Mouse (Mus musculus) MEL-GATA-1-ER (cell line): Measurements from ENCODE around the gene Rnf157.
"Not testable (repeated sequence)": the region's sequence is repeated elsewhere in the genome, so short reads cannot be mapped to it uniquely, and the experiment has no call there.

ENCODE experiments used
- DNase-seq: peaks from one replicate; pipeline ENCODE4 v3.0.0-alpha.2; 2012; ENCODE audit warnings: low read depth; ENCODE audit errors: extremely low read depth

Gene Rnf157

GRCm38 (mm10) chr11:116434287-116434966 lies 21.6 kb upstream of the Rnf157 start:
- DNase-seq = no peak

- peak; percentile 99 for DNase-seq
Measured at GRCm38 (mm10) chr11:116433356-116434286, 20.8 kb upstream of the Rnf157 start, which contains the start of gene Ubald2. Ubald2 (plus strand) TSS chr11:116434094.

GRCm38 (mm10) chr11:116432593-116433355 lies 19.9 kb upstream of the Rnf157 start:
- DNase-seq = no peak

GRCm38 (mm10) chr11:116432127-116432526 lies 19.3 kb upstream of the Rnf157 start:
- DNase-seq = no peak

GRCm38 (mm10) chr11:116431428-116432077 lies 18.7 kb upstream of the Rnf157 start:
- no peak for DNase-seq

- DNase-seq = no peak
Measured at GRCm38 (mm10) chr11:116430723-116431427, 18.0 kb upstream of the Rnf157 start.

GRCm38 (mm10) chr11:116429862-116430613 lies 17.2 kb upstream of the Rnf157 start:
- DNase-seq = no peak

GRCm38 (mm10) chr11:116428872-116429859 lies 16.3 kb upstream of the Rnf157 start:
- DNase-seq = no peak

GRCm38 (mm10) chr11:116426852-116427575 lies 14.2 kb upstream of the Rnf157 start:
- DNase-seq = no peak

GRCm38 (mm10) chr11:116426328-116426727 lies 13.5 kb upstream of the Rnf157 start:
- DNase-seq = not testable (repeated sequence)

- DNase-seq = no peak
Measured at GRCm38 (mm10) chr11:116424621-116425407, 12.0 kb upstream of the Rnf157 start.

- peak; percentile 86 for DNase-seq
Measured at GRCm38 (mm10) chr11:116423782-116424620, 11.2 kb upstream of the Rnf157 start.

GRCm38 (mm10) chr11:116423214-116423613 lies 10.4 kb upstream of the Rnf157 start:
- no peak for DNase-seq

- DNase-seq = no peak
Measured at GRCm38 (mm10) chr11:116422562-116422961, 9.7 kb upstream of the Rnf157 start.

GRCm38 (mm10) chr11:116421102-116421501 lies 8.3 kb upstream of the Rnf157 start:
- no peak for DNase-seq

- DNase-seq = no peak
Measured at GRCm38 (mm10) chr11:116418841-116419462, 6.1 kb upstream of the Rnf157 start.
